Mouse (Mus musculus): ENCODE measurements around the gene Peli1. TPM values are rescaled to one million over a fixed set of nuclear protein-coding genes. Genes with fewer than 3 reads are reported as not detected.

Peli1 gene
- 55.6 and 58.0 TPM in 2 replicates for polyA plus RNA-seq (2015; fragmentation: Nextera tagmentation; extraction: Ambion mirVana)

DNA sequence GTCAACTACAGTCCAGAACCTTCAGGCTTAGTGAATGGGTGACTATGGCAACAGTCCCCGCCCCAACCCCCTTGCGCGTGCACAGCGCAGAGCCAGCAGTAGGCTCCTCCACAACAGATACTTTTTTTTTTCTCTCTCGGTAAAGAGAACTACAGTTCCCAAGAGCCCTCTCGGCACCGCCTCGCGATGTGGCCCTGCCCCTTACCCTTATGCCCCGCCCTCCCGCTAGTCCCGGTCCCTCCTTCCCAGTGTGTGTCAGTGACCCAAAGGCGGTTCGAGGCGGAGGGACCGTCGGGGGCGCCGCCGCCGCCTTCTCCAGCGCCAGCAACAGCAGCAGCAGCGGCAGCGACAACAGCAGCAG lies at the start of gene Peli1:
Gene Peli1 (plus strand): TSS at position 225 of the 361 bp plus-strand sequence.
- peak within 1 kb of the TSS; percentile 95 for H3K27ac ChIP-seq (replicated peaks)
- H3K9ac ChIP-seq (replicated peaks), result peak within 1 kb of the TSS; percentile 96
- H3K9me3 ChIP-seq (replicated peaks), result no peaks in the 10 kb centered on the region
- no peaks in the 10 kb centered on the region for H3K27me3 ChIP-seq (replicated peaks)
- peak within 1 kb of the TSS; percentile 82 for H3K4me3 ChIP-seq (replicated peaks)
- no peaks in the 10 kb centered on the region for H3K36me3 ChIP-seq
- H3K4me2 ChIP-seq, result peak within 1 kb of the TSS; percentile 63
- WGBS, result 1% methylated on average over 23 of the region's 24 CpGs
- ATAC-seq (ENCODE audit: low FRiP score), result peak; percentile 99
- H3K4me1 ChIP-seq, result peaks cover 11% of the 10 kb centered on the region

DNA sequence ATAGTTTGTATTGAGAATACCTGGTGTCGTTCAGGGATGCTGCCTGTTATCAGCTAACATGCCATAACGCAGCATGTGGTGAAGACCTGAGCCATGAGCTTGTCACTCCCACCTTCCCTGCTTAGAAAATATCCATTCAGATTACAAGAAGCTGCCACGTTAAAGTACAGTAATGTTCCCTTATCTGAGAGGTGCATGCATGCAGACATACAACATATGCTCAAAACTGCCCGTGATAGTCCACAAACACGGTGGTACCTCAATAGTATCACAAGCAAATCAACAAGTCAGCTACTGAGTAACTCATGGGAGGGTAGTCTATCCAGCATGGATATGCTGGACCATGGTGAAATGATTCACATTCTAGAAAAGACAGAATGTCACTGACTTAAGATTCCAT lies 48.5 kb upstream of the Peli1 start:
- no peak overlapping the region for H3K9ac ChIP-seq (replicated peaks)
- no peaks in the 10 kb centered on the region for H3K36me3 ChIP-seq
- H3K4me2 ChIP-seq, result no peak overlapping the region
- WGBS, result 93% methylated on average over 5 of the region's 5 CpGs
- no peaks in the 10 kb centered on the region for H3K27me3 ChIP-seq (replicated peaks)
- H3K27ac ChIP-seq (replicated peaks), result no peak overlapping the region
- H3K4me3 ChIP-seq (replicated peaks), result no peak overlapping the region
- no peak for ATAC-seq (ENCODE audit: low FRiP score)
- H3K4me1 ChIP-seq, result no peaks in the 10 kb centered on the region
- no peaks in the 10 kb centered on the region for H3K9me3 ChIP-seq (replicated peaks)

DNA sequence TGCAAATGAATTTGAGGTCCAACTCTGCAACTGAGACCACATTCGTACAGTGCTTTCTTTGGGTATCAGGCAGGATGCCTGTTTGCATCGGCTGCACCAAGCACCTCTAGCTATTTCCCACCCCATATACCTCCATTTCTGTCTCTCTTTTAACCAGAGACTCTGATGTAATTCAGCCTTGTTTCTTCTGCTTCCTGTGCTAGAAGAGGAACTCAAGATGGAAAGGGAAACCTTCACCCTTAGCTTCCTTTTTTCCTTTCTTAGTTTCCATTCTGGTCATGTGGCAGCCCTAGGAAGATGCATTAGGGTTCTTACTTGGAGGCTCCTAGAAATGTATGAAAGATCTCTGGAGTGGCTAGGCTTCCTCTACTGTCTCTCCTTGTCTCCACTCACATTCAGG lies 44.9 kb upstream of the Peli1 start:
- no peak for ATAC-seq (ENCODE audit: low FRiP score)
- Histone ChIP-seq H3K27me3 (replicated peaks) (no peaks in the 10 kb centered on the region), H3K9ac (replicated peaks) (no peak overlapping the region), H3K4me1 (no peaks in the 10 kb centered on the region), H3K4me3 (replicated peaks) (no peak overlapping the region), H3K9me3 (replicated peaks) (no peaks in the 10 kb centered on the region), H3K4me2 (no peak overlapping the region), H3K36me3 (no peaks in the 10 kb centered on the region), H3K27ac (replicated peaks) (no peak overlapping the region)
- 99% methylated on average over 2 of the region's 2 CpGs for WGBS

DNA sequence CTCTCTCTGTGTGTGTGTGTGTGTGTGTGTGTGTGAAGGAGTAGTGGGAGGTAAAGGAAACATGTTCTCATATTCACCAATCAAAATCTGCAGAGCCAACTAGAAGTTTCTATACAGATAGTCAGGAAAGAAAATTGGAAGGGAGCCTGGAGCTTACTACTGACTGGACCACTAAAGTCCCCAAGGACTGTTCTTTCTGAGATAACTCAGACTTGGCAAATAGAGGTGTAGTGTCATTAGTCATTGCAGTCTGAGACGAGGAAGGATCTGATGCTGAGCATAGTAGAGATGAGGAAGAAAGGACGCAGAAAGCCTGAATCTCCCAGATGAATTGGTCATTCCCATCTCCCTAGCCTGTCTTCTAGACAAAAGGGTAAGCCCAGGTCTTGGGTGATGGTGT lies 43.2 kb upstream of the Peli1 start:
- Histone ChIP-seq H3K4me1 (no peaks in the 10 kb centered on the region), H3K9ac (replicated peaks) (no peak overlapping the region), H3K4me2 (no peak overlapping the region), H3K27me3 (replicated peaks) (no peaks in the 10 kb centered on the region), H3K4me3 (replicated peaks) (no peak overlapping the region), H3K27ac (replicated peaks) (no peak overlapping the region), H3K9me3 (replicated peaks) (no peaks in the 10 kb centered on the region), H3K36me3 (no peaks in the 10 kb centered on the region)
- 77% methylated on average over 2 of the region's 2 CpGs for WGBS
- no peak for ATAC-seq (ENCODE audit: low FRiP score)

DNA sequence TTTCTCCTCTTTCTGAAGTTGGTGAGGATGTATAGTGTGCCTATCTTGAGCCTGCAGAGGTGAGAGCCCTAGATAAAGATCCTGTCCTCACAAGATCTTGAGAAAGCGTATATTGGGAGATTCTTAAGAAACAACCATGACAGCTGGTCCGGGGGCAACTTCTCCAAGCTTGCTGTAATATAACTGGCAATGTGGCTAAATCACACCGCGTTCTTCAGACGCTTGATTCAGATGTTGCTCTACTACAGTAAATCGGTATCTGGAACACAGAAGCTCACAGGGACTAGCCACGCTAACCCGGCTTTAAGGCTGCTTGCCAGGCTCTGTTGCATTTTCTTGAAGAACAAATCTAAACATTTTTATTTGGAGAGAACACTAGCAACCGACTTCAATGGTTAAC lies 39.4 kb upstream of the Peli1 start:
- 91% methylated on average over 9 of the region's 9 CpGs for WGBS
- no peaks in the 10 kb centered on the region for H3K36me3 ChIP-seq
- no peaks in the 10 kb centered on the region for H3K27me3 ChIP-seq (replicated peaks)
- H3K9me3 ChIP-seq (replicated peaks), result no peaks in the 10 kb centered on the region
- H3K9ac ChIP-seq (replicated peaks), result no peak overlapping the region
- no peak overlapping the region for H3K27ac ChIP-seq (replicated peaks)
- H3K4me3 ChIP-seq (replicated peaks), result no peak overlapping the region
- no peaks in the 10 kb centered on the region for H3K4me1 ChIP-seq
- no peak overlapping the region for H3K4me2 ChIP-seq
- no peak for ATAC-seq (ENCODE audit: low FRiP score)

DNA sequence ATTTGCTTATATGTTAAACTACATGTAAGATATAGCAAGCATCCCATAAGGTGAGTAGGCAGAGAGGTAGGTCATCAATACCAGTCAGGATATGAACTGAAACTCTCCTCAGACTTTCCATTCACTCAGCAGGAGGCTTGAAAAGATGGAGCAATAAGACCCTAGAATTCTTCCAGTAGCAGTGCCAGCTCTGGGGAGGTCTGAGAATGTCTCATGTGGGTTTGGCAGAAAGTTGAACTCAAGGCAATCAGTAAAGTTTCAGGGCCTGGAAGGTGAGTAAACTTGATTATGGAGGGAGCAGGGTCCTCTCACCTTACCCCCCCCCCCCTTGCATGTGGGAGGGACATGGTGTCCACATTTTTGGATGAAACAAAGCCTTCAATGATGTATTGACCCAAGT lies 36.5 kb upstream of the Peli1 start:
- Histone ChIP-seq H3K9me3 (replicated peaks) (no peaks in the 10 kb centered on the region), H3K27ac (replicated peaks) (no peak overlapping the region), H3K9ac (replicated peaks) (no peak overlapping the region), H3K27me3 (replicated peaks) (no peaks in the 10 kb centered on the region), H3K4me1 (no peaks in the 10 kb centered on the region), H3K4me2 (no peak overlapping the region), H3K36me3 (no peaks in the 10 kb centered on the region), H3K4me3 (replicated peaks) (no peak overlapping the region)
- no peak for ATAC-seq (ENCODE audit: low FRiP score)

DNA sequence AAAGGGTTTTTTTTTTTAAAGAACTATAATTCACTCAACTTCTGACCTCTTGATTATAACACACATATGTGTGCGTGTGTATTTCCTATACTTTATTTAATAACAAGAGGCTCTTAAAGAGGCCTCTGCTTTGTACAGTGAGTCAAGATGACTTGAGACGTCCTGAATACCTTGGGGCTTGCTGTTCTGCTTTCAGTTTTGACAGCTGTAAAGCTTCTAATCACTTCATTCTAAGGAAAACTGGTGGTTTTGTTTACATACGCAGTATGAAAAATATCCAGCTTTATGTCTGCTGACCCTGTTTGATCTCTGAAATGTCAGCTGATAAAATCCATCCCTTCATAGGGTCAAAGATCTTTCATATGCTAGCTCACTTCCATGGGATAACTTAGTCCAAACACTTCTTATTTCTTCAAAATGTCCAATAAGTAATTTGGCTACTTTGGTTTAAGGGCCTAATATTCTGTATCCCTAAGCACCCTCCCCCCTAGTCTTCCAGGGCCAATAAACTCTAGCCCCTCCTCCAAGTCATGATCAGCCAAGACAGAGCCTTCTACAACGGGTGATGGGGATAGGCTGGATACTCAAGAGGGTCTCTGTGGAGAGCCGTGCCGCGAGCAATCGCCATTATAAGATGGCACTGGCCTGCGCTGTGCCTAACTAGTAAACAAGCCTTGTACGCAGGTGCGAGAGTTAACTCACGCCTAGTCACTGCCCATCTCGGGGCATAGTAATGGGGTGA lies 34.8 kb upstream of the Peli1 start:
- H3K4me2 ChIP-seq, result no peak overlapping the region
- no peaks in the 10 kb centered on the region for H3K36me3 ChIP-seq
- no peak overlapping the region for H3K27ac ChIP-seq (replicated peaks)
- 92% methylated on average over 13 of the region's 13 CpGs for WGBS
- no peak overlapping the region for H3K4me3 ChIP-seq (replicated peaks)
- no peak for ATAC-seq (ENCODE audit: low FRiP score)
- no peaks in the 10 kb centered on the region for H3K27me3 ChIP-seq (replicated peaks)
- H3K4me1 ChIP-seq, result no peaks in the 10 kb centered on the region
- no peaks in the 10 kb centered on the region for H3K9me3 ChIP-seq (replicated peaks)
- no peak overlapping the region for H3K9ac ChIP-seq (replicated peaks)

DNA sequence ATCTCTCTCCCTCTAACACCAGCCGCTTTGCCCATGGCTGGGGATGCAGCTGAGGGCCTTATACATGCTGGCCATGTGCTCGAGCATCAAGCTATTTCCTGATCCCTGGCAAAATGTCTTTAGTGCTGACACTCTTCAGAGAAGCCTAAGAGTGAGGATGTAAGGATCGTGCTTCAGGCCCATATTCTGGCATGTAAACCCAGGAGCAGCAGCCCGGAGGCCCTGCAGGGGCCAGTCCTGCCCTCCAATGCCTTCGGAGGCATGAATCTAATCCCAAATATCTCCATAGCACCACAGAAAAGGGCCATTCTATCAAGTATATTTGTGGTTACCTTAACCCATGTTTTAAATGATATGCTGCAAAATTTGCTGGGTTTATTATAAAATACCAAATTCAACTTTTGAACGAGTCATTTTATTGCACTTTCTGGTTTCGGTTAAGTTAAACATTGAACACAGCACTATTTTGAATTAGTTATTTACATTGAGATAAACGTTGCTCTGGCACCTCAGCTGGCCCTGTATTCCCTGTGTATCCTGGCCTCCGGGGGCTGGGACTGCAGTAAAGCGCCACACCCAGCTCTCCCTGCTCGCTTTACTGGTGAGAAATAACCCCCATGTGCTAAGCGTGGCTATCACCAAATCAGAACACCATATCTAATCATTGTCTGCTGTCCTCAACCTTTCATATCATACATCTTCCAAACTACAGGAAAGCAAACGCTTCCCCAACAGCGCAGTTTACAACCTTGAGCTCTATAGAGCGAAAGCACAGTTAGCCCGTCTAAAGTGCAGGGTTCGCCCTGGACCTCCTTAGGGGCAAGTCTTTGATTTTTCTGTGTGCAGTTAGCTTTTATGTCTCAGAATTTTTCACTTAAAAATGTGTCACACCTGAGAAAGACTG lies 33.3 kb upstream of the Peli1 start:
- Histone ChIP-seq H3K27me3 (replicated peaks) (no peaks in the 10 kb centered on the region), H3K36me3 (no peaks in the 10 kb centered on the region), H3K4me1 (no peaks in the 10 kb centered on the region), H3K4me3 (replicated peaks) (no peak overlapping the region), H3K9me3 (replicated peaks) (no peaks in the 10 kb centered on the region), H3K27ac (replicated peaks) (no peak overlapping the region), H3K9ac (replicated peaks) (no peak overlapping the region), H3K4me2 (no peak overlapping the region)
- no peak for ATAC-seq (ENCODE audit: low FRiP score)
- WGBS, result 84% methylated on average over 17 of the region's 17 CpGs

DNA sequence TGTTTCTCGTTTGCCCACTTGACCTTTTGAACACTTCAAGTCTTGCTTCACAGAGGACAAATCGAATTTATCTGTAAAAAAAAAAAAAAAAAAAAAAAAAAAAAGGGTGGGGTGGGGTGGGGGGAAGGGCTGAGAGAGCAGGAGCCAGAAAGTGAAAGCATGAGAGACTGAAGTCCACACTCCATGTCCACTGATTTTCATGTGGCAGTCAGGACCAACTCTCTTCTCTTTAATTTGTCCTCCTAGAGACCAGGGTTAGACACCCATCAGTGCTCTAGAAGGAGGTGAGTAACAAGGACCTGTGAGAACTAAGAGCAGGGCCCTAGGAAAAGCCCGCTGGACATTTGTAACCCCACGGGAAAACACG lies 32.7 kb upstream of the Peli1 start:
- Histone ChIP-seq H3K4me2 (no peak overlapping the region), H3K4me1 (no peaks in the 10 kb centered on the region), H3K27me3 (replicated peaks) (no peaks in the 10 kb centered on the region), H3K9me3 (replicated peaks) (no peaks in the 10 kb centered on the region), H3K27ac (replicated peaks) (no peak overlapping the region), H3K4me3 (replicated peaks) (no peak overlapping the region), H3K9ac (replicated peaks) (no peak overlapping the region), H3K36me3 (no peaks in the 10 kb centered on the region)
- 81% methylated on average over 5 of the region's 5 CpGs for WGBS
- ATAC-seq (ENCODE audit: low FRiP score), result no peak

DNA sequence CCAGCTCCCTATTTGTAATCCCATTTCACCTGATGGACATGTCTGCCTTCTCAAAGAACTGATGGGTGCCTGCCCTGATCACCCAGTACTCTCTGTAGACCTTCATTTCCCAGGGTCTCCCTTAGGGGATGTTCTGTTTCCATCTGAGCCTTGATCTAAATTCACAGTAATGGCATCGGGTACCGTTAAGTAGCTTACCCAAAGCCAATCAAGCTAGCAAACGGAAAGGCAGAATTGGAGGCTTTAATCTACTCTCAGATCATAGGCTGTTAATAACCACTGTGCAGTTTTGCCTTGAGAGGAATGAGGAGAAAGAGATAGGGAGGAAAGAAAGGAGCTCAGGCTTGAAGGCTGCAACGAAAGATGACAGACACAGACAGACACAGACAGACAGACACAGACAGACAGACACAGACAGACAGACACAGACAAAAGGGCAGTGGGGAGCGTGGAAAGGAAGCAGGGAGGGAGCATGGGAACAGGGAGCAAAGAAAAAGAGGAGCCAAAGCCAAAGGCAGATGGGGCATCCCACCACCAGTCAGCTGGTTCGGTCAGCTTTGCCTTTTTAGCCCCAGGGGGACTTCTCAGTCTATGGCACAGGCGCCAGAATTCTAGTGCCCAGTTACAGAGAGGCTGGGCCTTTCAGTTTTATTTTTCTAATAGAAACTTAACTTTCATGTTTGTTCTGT lies 30.6 kb upstream of the Peli1 start:
- H3K27me3 ChIP-seq (replicated peaks), result no peaks in the 10 kb centered on the region
- H3K9ac ChIP-seq (replicated peaks), result no peak overlapping the region
- ATAC-seq (ENCODE audit: low FRiP score), result no peak
- H3K4me2 ChIP-seq, result no peak overlapping the region
- 68% methylated on average over 7 of the region's 7 CpGs for WGBS
- H3K27ac ChIP-seq (replicated peaks), result no peak overlapping the region
- H3K4me3 ChIP-seq (replicated peaks), result no peak overlapping the region
- no peaks in the 10 kb centered on the region for H3K4me1 ChIP-seq
- H3K36me3 ChIP-seq, result no peaks in the 10 kb centered on the region
- no peaks in the 10 kb centered on the region for H3K9me3 ChIP-seq (replicated peaks)

DNA sequence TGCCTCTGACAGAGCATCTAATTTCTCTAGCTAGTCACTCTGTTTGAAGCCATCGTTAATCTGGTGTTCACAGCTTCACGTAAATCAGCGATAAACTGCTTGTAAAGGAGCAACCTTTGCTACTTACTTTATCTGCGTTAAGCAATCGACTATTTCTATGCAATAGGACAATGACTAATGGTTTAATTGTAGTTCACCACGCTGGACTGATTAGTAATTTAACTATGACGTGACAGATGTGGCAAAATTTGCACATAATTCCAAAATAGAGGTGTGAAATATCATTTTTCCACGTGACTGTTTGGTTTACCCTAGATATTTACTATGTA lies 30.1 kb upstream of the Peli1 start:
- Histone ChIP-seq H3K9ac (replicated peaks) (no peak overlapping the region), H3K36me3 (no peaks in the 10 kb centered on the region), H3K4me3 (replicated peaks) (no peak overlapping the region), H3K4me1 (no peaks in the 10 kb centered on the region), H3K27ac (replicated peaks) (no peak overlapping the region), H3K27me3 (replicated peaks) (no peaks in the 10 kb centered on the region), H3K4me2 (no peak overlapping the region), H3K9me3 (replicated peaks) (no peaks in the 10 kb centered on the region)
- no peak for ATAC-seq (ENCODE audit: low FRiP score)
- WGBS, result 70% methylated on average over 8 of the region's 8 CpGs

DNA sequence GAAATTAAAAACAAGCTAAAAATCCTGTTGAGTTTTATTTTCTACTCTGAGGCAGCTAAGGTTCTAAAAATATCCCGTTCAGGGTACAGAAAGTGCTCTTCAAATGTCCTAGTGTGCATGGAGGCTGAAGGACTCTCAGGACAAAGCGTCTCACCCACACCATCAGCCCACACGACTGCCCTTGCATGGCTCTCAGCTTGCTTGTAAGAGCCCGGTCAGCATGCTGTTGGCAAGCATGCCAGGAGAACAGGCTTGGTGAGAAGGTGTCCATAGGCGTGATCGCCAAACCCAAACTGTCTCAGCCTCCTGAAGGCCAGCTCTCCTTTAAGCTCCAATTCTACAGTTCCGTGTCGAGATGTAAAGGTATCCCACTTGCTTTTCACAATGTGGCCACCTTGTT lies 29.7 kb upstream of the Peli1 start:
- Histone ChIP-seq H3K9ac (replicated peaks) (no peak overlapping the region), H3K4me2 (no peak overlapping the region), H3K27ac (replicated peaks) (no peak overlapping the region), H3K4me3 (replicated peaks) (no peak overlapping the region), H3K36me3 (no peaks in the 10 kb centered on the region), H3K4me1 (no peaks in the 10 kb centered on the region), H3K9me3 (replicated peaks) (no peaks in the 10 kb centered on the region), H3K27me3 (replicated peaks) (no peaks in the 10 kb centered on the region)
- WGBS, result 92% methylated on average over 8 of the region's 8 CpGs
- ATAC-seq (ENCODE audit: low FRiP score), result no peak

Measured in neural tube, embryonic 15.5 days (tissue).